Mouse (Mus musculus): ENCODE results near the gene Scd4.
A peak's percentile ranks its signal among the peaks of the same experiment; 100 is the strongest.

Gene Scd4

GRCm38 (mm10) chr19:44332833-44333623, at the start of gene Scd4:
TSS of gene Scd4 (plus strand) at chr19:44333092.
- no peak for DNase-seq (ENCODE audit: extremely low read depth, low read depth)

- DNase-seq (ENCODE audit: extremely low read depth, low read depth): no peak
Observed at GRCm38 (mm10) chr19:44283157-44284024, 49.5 kb upstream of the Scd4 start.

GRCm38 (mm10) chr19:44284025-44284695, 48.7 kb upstream of the Scd4 start:
- DNase-seq (ENCODE audit: extremely low read depth, low read depth): peak; percentile 99

- DNase-seq (ENCODE audit: extremely low read depth, low read depth): no peak
Observed at GRCm38 (mm10) chr19:44284723-44285122, 48.2 kb upstream of the Scd4 start.

- DNase-seq (ENCODE audit: extremely low read depth, low read depth): no peak
Observed at GRCm38 (mm10) chr19:44285554-44285953, 47.3 kb upstream of the Scd4 start.

GRCm38 (mm10) chr19:44286109-44286508, 46.8 kb upstream of the Scd4 start:
- DNase-seq (ENCODE audit: extremely low read depth, low read depth): no peak

- DNase-seq (ENCODE audit: extremely low read depth, low read depth): no peak
Observed at GRCm38 (mm10) chr19:44287415-44288110, 45.3 kb upstream of the Scd4 start.

GRCm38 (mm10) chr19:44292083-44292482, 40.8 kb upstream of the Scd4 start:
- no peak for DNase-seq (ENCODE audit: extremely low read depth, low read depth)

GRCm38 (mm10) chr19:44292483-44292882, 40.4 kb upstream of the Scd4 start:
- no peak for DNase-seq (ENCODE audit: extremely low read depth, low read depth)

GRCm38 (mm10) chr19:44292941-44293768, 39.7 kb upstream of the Scd4 start, which contains the start of gene Scd2:
TSS of gene Scd2 (plus strand) at chr19:44293674.
- peak; percentile 74 for DNase-seq (ENCODE audit: extremely low read depth, low read depth)

GRCm38 (mm10) chr19:44293769-44294551, 38.9 kb upstream of the Scd4 start:
- DNase-seq (ENCODE audit: extremely low read depth, low read depth): peak; percentile 100

- DNase-seq (ENCODE audit: extremely low read depth, low read depth): peak; percentile 92
Observed at GRCm38 (mm10) chr19:44294588-44295041, 38.3 kb upstream of the Scd4 start.

- DNase-seq (ENCODE audit: extremely low read depth, low read depth): no peak
Observed at GRCm38 (mm10) chr19:44295251-44295650, 37.6 kb upstream of the Scd4 start.

GRCm38 (mm10) chr19:44295741-44296140, 37.2 kb upstream of the Scd4 start:
- peak; percentile 85 for DNase-seq (ENCODE audit: extremely low read depth, low read depth)

- DNase-seq (ENCODE audit: extremely low read depth, low read depth): no peak
Observed at GRCm38 (mm10) chr19:44296186-44296585, 36.7 kb upstream of the Scd4 start.

- no peak for DNase-seq (ENCODE audit: extremely low read depth, low read depth)
Observed at GRCm38 (mm10) chr19:44297068-44297760, 35.7 kb upstream of the Scd4 start.

- DNase-seq (ENCODE audit: extremely low read depth, low read depth): no peak
Observed at GRCm38 (mm10) chr19:44297862-44298261, 35.0 kb upstream of the Scd4 start.

GRCm38 (mm10) chr19:44299078-44299477, 33.8 kb upstream of the Scd4 start:
- no peak for DNase-seq (ENCODE audit: extremely low read depth, low read depth)

- DNase-seq (ENCODE audit: extremely low read depth, low read depth): no peak
Observed at GRCm38 (mm10) chr19:44299902-44300301, 33.0 kb upstream of the Scd4 start.

Data from MEL-GATA-1-ER (cell line).